Mouse (Mus musculus): ENCODE results near the gene Asxl1. TPM values are rescaled to one million over a fixed set of nuclear protein-coding genes. Genes with fewer than 3 reads are reported as not detected.
A peak's percentile ranks its signal among the peaks of the same experiment; 100 is the strongest.

The Asxl1 gene
- 11.2 and 12.2 TPM in 2 replicates for polyA plus RNA-seq (2015; fragmentation: Nextera tagmentation; extraction: Ambion mirVana)

DNA sequence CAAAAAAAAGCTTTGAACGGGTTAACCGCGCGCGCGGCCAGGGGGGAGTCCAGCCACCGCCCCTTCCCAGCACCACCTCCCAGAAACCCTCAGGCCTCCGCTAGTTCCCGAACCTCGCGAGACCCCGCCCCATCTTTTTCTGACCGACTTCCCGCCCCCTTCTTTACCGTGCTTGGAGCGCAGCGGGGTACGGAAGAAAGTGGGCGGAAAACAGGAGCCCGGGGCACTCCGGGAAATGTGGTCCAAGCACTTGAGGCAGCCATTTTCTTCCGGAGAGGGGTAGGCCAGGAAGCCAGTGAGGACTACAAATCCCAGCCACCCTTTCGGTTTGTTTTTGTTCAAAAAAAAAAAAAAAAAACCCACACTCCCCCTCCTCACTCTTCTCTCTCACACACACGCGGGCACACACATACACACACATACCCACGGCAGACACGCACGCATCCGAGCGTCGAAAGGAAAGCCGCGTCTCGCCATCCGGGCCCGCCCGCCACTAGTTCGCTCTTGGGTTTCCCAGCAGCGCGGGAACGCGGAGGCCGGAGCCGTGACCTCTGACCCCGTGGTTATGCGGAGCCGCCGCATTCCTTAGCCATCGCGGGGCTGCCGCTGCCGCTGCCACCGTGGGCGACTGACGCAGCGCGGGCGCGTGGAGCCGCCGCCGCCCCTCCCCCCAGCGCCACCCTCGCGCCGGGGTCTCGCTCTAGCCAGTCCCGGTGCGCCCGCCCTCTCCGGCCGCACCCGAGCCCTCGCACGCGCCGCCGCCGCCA is at the start of gene Asxl1:
TSS of gene Asxl1 (plus strand) at position 376 of the 767 bp plus-strand sequence.
- Histone ChIP-seq H3K36me3 (peaks cover 11% of the 10 kb centered on the region), H3K4me2 (peak within 1 kb of the TSS; percentile 68), H3K4me1 (peaks cover 32% of the 10 kb centered on the region), H3K9ac (peak within 1 kb of the TSS; percentile 97), H3K27ac (peak within 1 kb of the TSS; percentile 99), H3K4me3 (replicated peaks) (peak within 1 kb of the TSS; percentile 73), H3K27me3 (no peaks in the 10 kb centered on the region), H3K9me3 (replicated peaks) (no peaks in the 10 kb centered on the region)
- peak; percentile 98 for ATAC-seq (replicated peaks; ENCODE audit: low FRiP score)
- WGBS, result under 1% methylated on average over 77 of the region's 79 CpGs

DNA sequence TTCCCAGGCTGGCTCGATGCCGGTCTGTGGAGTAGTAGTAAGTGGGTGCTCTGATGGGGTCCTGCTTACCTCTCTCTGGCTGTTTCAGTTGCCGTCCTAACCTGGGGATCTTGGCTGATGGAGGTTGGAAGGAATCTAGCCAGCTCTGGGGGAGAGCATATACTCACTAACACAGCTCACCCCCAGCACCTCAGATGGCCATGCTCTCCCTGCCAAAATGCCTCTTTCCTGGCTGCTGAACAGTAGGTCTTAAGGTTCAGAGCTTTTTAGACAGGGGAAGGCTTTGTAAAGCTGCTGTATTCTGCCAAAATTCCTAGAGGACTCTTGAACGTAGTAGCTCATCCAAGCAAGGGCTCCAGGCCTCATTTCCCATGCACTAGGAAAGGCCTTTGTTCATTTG is 47.9 kb upstream of the Asxl1 start:
- Histone ChIP-seq H3K4me3 (replicated peaks) (no peak overlapping the region), H3K27me3 (no peaks in the 10 kb centered on the region), H3K4me1 (peaks cover 15% of the 10 kb centered on the region), H3K4me2 (no peak overlapping the region), H3K36me3 (peaks cover 3% of the 10 kb centered on the region; the same call in 1 of the 2 replicates), H3K9me3 (replicated peaks) (no peaks in the 10 kb centered on the region), H3K9ac (no peak overlapping the region), H3K27ac (no peak overlapping the region)
- 83% methylated on average over 4 of the region's 4 CpGs for WGBS
- no peak for ATAC-seq (replicated peaks; ENCODE audit: low FRiP score)

DNA sequence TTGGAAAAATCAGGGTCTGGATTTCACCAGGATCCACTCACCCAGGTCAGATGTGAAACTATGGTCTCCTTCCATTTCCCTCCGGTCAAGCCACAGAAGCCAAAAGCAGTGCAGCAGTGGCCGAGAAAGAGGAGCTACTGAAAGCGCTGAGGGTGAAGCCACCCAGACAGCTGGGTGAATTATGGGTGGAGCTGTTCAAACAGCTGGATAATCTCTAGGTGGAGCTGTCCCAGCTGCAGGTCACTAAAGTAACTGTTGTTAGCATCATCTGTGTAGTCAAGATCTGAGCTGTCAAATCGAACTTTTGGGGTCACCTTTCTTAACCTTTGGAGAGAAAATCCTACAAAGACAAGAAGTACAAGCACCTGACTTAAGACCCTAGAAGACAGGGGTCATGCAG is 47.2 kb upstream of the Asxl1 start:
- Histone ChIP-seq H3K36me3 (peaks cover 6% of the 10 kb centered on the region; the same call in 1 of the 2 replicates), H3K4me1 (peaks cover 14% of the 10 kb centered on the region), H3K27ac (peak overlapping the region; percentile 70), H3K9ac (no peak overlapping the region), H3K27me3 (no peaks in the 10 kb centered on the region), H3K4me3 (replicated peaks) (no peak overlapping the region), H3K9me3 (replicated peaks) (no peaks in the 10 kb centered on the region), H3K4me2 (no peak overlapping the region)
- 30% methylated on average over 4 of the region's 4 CpGs for WGBS
- ATAC-seq (replicated peaks; ENCODE audit: low FRiP score), result no peak

DNA sequence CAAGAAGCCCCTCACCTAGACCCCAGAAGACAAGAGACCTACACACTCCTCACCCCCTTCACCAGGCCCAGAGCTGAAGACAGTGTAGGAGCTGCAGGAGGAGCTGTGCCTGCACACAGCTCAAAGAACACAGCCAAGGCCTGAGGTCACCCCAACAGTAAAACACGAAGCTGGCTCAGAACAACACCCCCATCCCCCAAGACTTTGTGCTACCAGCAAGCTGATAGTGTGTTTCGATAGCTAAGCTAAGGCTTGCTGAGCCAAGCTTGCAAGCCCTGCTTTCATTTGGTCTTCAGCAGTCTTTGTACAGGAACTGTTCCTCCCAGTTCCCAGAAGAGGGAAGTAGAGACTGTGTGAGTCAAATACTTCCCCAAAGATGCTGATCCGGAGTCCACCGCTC is 46.8 kb upstream of the Asxl1 start:
- H3K36me3 ChIP-seq, result peaks cover 7% of the 10 kb centered on the region; the same call in 1 of the 2 replicates
- H3K9me3 ChIP-seq (replicated peaks), result no peaks in the 10 kb centered on the region
- H3K9ac ChIP-seq, result no peak overlapping the region
- H3K27ac ChIP-seq, result peak overlapping the region; percentile 70
- no peak overlapping the region for H3K4me3 ChIP-seq (replicated peaks)
- 48% methylated on average over 4 of the region's 4 CpGs for WGBS
- no peaks in the 10 kb centered on the region for H3K27me3 ChIP-seq
- 0 out of 2 replicates have a peak, but pooled peaks have one; percentile 18 for ATAC-seq (replicated peaks; ENCODE audit: low FRiP score)
- H3K4me2 ChIP-seq, result no peak overlapping the region
- peaks cover 14% of the 10 kb centered on the region for H3K4me1 ChIP-seq

DNA sequence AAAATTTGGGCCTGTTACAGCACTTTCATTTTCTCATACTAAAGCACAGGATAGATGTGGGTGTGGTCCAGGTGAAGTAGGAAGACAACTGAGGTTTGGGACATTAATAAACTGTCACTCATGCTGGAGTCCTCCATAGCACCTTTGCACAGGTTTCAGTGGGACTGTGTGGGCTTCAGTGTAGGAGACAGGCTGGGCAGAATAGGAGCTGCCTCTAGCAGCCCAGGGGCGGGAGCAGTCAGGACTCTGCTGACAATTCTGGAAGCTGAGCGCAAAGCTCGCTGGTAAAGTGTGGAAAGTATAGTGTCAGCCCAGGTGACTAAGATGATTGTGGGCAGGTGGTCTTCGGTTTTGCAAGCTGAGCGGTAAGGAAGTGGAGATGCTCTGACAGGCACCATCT is 44.5 kb upstream of the Asxl1 start:
- Histone ChIP-seq H3K4me3 (replicated peaks) (no peak overlapping the region), H3K4me1 (peaks cover 14% of the 10 kb centered on the region), H3K9ac (no peak overlapping the region), H3K27ac (no peak overlapping the region), H3K36me3 (peaks cover 4% of the 10 kb centered on the region; the same call in 1 of the 2 replicates), H3K4me2 (no peak overlapping the region), H3K27me3 (no peaks in the 10 kb centered on the region), H3K9me3 (replicated peaks) (no peaks in the 10 kb centered on the region)
- 92% methylated on average over 5 of the region's 5 CpGs for WGBS
- no peak for ATAC-seq (replicated peaks; ENCODE audit: low FRiP score)

DNA sequence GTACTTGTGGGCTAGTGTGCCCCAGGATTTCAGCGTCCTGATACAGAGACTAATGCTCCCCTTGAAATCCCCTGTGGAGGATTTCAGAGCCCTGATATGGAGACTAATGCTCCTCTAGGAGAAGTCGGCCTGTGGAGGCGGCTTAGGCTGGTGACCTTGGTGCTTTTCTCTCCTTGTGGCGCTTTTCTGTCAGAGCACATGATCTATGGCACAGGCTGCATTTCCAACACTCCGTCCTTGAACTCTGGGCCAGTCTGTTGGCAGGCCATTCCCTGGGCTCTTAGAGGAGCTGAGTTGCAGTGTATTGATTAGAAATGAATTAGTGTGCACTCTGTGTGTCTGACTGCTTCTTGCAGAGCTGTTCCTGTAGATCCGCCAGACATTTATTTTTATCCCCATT is 40.4 kb upstream of the Asxl1 start:
- H3K4me1 ChIP-seq, result peaks cover 7% of the 10 kb centered on the region
- no peak overlapping the region for H3K27ac ChIP-seq
- H3K4me2 ChIP-seq, result no peak overlapping the region
- no peak overlapping the region for H3K4me3 ChIP-seq (replicated peaks)
- no peaks in the 10 kb centered on the region for H3K27me3 ChIP-seq
- no peaks in the 10 kb centered on the region for H3K9me3 ChIP-seq (replicated peaks)
- H3K36me3 ChIP-seq, result peaks cover 4% of the 10 kb centered on the region; the same call in 1 of the 2 replicates
- no peak for ATAC-seq (replicated peaks; ENCODE audit: low FRiP score)
- H3K9ac ChIP-seq, result no peak overlapping the region
- 55% methylated on average over 6 of the region's 6 CpGs for WGBS

DNA sequence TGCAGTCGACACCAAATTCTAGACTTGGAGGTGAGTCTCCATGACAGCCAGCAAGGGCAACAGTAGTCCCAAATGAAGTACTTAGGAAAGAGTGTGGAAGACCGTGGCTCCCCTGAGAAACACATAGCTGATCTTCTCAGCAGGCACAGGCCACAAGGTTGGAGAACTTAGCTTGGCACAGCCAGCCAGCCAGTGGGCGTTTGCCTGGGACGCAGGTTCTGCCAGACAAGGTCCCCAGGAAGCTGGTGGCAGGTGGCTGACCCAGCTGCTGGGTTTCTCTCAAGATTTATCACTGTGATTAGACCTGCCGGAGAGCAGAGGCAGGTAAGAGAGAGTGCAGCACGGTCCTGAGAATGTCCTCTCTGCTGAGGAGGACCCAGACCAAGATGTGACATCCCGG is 37.0 kb upstream of the Asxl1 start:
- H3K27me3 ChIP-seq, result no peaks in the 10 kb centered on the region
- no peak overlapping the region for H3K27ac ChIP-seq
- H3K9me3 ChIP-seq (replicated peaks), result no peaks in the 10 kb centered on the region
- no peak overlapping the region for H3K4me2 ChIP-seq
- H3K9ac ChIP-seq, result no peak overlapping the region
- ATAC-seq (replicated peaks; ENCODE audit: low FRiP score), result no peak
- H3K4me1 ChIP-seq, result peaks cover 7% of the 10 kb centered on the region
- no peak overlapping the region for H3K4me3 ChIP-seq (replicated peaks)
- 0 out of 2 replicates have a peak, but pooled peaks cover under 1% of the 10 kb centered on the region for H3K36me3 ChIP-seq
- 54% methylated on average over 7 of the region's 7 CpGs for WGBS

DNA sequence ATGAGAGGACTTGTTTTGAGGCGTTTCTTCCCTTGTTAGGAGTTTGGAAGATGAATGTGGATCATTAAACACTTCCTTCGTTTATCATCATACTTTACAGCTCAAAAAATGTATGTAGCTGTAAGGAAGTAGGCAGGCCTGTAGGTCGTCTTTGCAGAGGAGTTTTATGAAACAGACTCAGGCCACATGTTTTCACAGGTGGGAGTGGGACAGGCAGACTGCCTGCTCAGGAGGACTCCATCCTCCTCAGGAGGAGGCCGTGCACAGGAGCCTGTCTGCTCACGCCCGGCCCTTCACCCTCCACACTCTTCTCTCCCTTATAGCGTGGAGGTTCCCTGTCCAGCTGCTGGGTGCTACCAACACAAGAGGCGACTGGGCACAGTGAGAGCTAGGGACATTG is 36.5 kb upstream of the Asxl1 start:
- Histone ChIP-seq H3K4me1 (peaks cover 7% of the 10 kb centered on the region), H3K27ac (no peak overlapping the region), H3K9ac (no peak overlapping the region), H3K4me2 (no peak overlapping the region), H3K27me3 (no peaks in the 10 kb centered on the region), H3K4me3 (replicated peaks) (no peak overlapping the region), H3K36me3 (no peaks in the 10 kb centered on the region), H3K9me3 (replicated peaks) (no peaks in the 10 kb centered on the region)
- WGBS, result 47% methylated on average over 8 of the region's 8 CpGs
- no peak for ATAC-seq (replicated peaks; ENCODE audit: low FRiP score)

DNA sequence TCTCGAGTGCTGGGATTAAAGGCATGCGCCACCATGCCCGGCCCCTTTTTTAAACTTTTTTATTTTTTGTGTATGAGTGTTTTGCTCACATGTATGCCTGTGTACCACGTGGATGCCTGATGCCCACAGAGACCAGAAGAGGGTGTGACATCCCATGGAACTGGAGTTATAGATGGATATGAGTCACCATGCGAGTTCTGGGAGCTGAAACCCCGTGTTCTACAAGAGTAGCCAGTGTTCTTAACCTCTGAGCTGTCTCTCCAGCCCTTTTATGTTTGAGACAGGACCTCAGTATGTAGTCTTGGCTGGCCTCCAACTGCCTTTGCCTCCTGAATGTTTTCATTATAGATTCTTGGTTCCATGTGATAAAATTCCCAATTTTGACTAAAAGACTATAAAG is 35.4 kb upstream of the Asxl1 start:
- 76% methylated on average over 6 of the region's 6 CpGs for WGBS
- no peak overlapping the region for H3K9ac ChIP-seq
- peaks cover 7% of the 10 kb centered on the region for H3K4me1 ChIP-seq
- H3K27me3 ChIP-seq, result no peaks in the 10 kb centered on the region
- no peak overlapping the region for H3K4me2 ChIP-seq
- H3K4me3 ChIP-seq (replicated peaks), result no peak overlapping the region
- no peaks in the 10 kb centered on the region for H3K9me3 ChIP-seq (replicated peaks)
- no peak for ATAC-seq (replicated peaks; ENCODE audit: low FRiP score)
- no peaks in the 10 kb centered on the region for H3K36me3 ChIP-seq
- no peak overlapping the region for H3K27ac ChIP-seq

DNA sequence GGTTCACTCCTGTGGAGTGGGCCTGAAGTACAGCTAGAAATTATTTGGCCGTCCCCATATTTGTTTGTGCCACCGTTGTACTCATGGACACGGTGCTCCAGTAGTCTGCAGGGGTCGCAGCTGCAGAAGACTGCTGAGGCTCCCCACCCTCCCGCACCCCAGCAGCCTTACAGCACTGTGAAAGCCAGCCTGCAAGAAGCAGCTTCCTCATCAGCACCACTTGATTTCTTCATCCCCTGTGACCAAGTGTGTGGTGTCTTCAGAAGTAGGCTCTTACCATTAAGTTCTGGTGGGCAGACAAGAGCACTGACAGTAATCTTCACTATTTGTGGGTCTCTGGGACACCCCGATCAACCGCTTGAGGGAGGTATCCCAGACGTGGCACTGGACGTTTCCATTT is 32.7 kb upstream of the Asxl1 start:
- no peak for ATAC-seq (replicated peaks; ENCODE audit: low FRiP score)
- peaks cover 19% of the 10 kb centered on the region for H3K36me3 ChIP-seq
- no peak overlapping the region for H3K27ac ChIP-seq
- 92% methylated on average over 9 of the region's 9 CpGs for WGBS
- H3K9ac ChIP-seq, result no peak overlapping the region
- no peak overlapping the region for H3K4me3 ChIP-seq (replicated peaks)
- peaks cover 7% of the 10 kb centered on the region for H3K4me1 ChIP-seq
- H3K9me3 ChIP-seq (replicated peaks), result no peaks in the 10 kb centered on the region
- H3K4me2 ChIP-seq, result no peak overlapping the region
- H3K27me3 ChIP-seq, result no peaks in the 10 kb centered on the region

DNA sequence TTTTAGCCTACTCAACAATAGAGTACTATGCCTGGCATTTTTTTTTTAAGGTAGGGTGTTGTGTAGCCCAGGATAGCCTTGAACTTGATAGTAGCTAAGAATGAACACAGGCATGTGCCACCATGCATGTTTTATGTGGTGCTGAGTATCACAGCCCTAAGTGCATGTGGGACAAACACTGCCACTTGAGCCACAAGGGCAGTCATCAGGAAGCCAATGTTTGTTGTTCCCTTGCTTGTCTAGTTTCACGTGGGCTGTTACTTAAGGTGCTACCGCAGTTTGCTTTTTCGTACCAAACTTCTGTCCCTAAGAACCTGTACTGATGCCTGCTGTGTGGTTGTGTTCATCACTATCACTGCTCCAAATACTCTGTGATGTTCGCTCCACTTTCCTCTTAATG is 27.2 kb upstream of the Asxl1 start:
- H3K4me2 ChIP-seq, result no peak overlapping the region
- no peak for ATAC-seq (replicated peaks; ENCODE audit: low FRiP score)
- no peaks in the 10 kb centered on the region for H3K4me1 ChIP-seq
- no peak overlapping the region for H3K4me3 ChIP-seq (replicated peaks)
- no peaks in the 10 kb centered on the region for H3K27me3 ChIP-seq
- H3K9ac ChIP-seq, result no peak overlapping the region
- peaks cover 59% of the 10 kb centered on the region for H3K36me3 ChIP-seq
- WGBS, result 93% methylated on average over 4 of the region's 4 CpGs
- no peaks in the 10 kb centered on the region for H3K9me3 ChIP-seq (replicated peaks)
- no peak overlapping the region for H3K27ac ChIP-seq

DNA sequence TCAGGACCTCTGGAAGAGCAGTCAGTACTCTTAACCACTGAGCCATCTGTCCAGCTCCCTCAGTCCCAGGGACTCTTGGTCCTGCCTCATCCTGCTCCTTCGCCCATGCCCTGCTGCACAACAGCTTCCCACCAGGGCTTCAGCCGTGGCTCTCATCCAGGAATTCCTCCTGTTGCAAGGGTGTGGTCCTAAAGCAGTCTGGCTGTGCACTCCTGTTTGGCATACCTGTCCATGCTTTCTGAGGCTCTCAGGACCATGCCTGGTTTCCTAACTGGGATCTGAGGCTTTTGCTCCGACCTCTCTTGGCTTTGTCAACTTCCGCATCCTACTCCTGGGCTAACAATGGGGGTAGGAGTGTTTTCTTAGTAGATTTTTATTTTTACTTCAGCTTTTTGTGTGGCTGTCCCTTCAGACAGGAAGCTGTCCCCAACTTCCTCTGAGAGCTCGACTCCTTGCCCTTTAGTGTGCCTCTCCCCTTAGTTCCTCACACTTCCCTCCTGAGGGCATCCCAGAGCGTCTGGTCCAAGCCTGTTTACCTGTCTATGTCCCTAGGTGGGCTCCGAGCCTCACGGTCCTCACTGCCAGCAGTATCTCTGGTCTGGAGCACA is 26.5 kb upstream of the Asxl1 start:
- Histone ChIP-seq H3K9ac (no peak overlapping the region), H3K4me1 (no peaks in the 10 kb centered on the region), H3K4me2 (no peak overlapping the region), H3K4me3 (replicated peaks) (no peak overlapping the region), H3K9me3 (replicated peaks) (no peaks in the 10 kb centered on the region), H3K27ac (peak overlapping the region; percentile 45), H3K27me3 (no peaks in the 10 kb centered on the region), H3K36me3 (peaks cover 66% of the 10 kb centered on the region)
- WGBS, result 78% methylated on average over 8 of the region's 8 CpGs
- no peak for ATAC-seq (replicated peaks; ENCODE audit: low FRiP score)

Data from kidney, embryonic 15.5 days (tissue).